Mouse (Mus musculus) hindbrain, embryonic 10.5 days (tissue): Measurements from ENCODE around the gene Plagl1. TPM values are rescaled to one million over a fixed set of nuclear protein-coding genes. Genes with fewer than 3 reads are reported as not detected.

Experiments used
- DNase-seq: peaks from one replicate; pipeline ENCODE4 v3.0.0-alpha.2; 2017; ENCODE audit warnings: low spot score
- H3K27ac ChIP-seq: fragments of 300-500 bp; sonication (generic); 2 replicates; pipeline ENCODE4 v1.5.1; 2016; ENCODE audit warnings: mild to moderate bottlenecking, moderate library complexity
- H3K27me3 ChIP-seq: fragments of 300-500 bp; sonication (generic); 2 replicates; pipeline ENCODE4 v1.6.1; 2016; ENCODE audit warnings: mild to moderate bottlenecking; ENCODE audit not compliant: poor library complexity, insufficient read depth, severe bottlenecking
- H3K36me3 ChIP-seq: fragments of 300-500 bp; sonication (generic); 2 replicates; pipeline ENCODE4 v1.6.1; 2016; ENCODE audit warnings: mild to moderate bottlenecking, moderate library complexity
- H3K4me1 ChIP-seq: fragments of 300-500 bp; sonication (generic); replicated peaks from 2 replicates; pipeline ENCODE4 v1.6.1; 2016; ENCODE audit warnings: mild to moderate bottlenecking
- H3K4me3 ChIP-seq: fragments of 300-500 bp; sonication (generic); 2 replicates; pipeline ENCODE4 v1.5.1; 2016; ENCODE audit warnings: mild to moderate bottlenecking, moderate library complexity
- H3K9me3 ChIP-seq: fragments of 300-500 bp; sonication (generic); 2 replicates; pipeline ENCODE4 v1.6.1; 2016; ENCODE audit warnings: mild to moderate bottlenecking, moderate library complexity
- WGBS: fragments of 180-500 bp; shearing (Covaris S2); methylation state at CpG from one replicate; pipeline ENCODE4 v1.1.7; 2016; 5-methylcytosine and 5-hydroxymethylcytosine counted together
- polyA plus RNA-seq: library from polyadenylated mRNA; unstranded; fragments of >200 nt; fragmentation: Nextera tagmentation; extraction: Ambion mirVana; gene quantifications from 2 replicates; pipeline ENCODE4 v1.2.1, GENCODE M21; 2016

The Plagl1 gene
- polyA plus RNA-seq, 1 experiment from 2014 or later = 59.4 TPM

DNA sequence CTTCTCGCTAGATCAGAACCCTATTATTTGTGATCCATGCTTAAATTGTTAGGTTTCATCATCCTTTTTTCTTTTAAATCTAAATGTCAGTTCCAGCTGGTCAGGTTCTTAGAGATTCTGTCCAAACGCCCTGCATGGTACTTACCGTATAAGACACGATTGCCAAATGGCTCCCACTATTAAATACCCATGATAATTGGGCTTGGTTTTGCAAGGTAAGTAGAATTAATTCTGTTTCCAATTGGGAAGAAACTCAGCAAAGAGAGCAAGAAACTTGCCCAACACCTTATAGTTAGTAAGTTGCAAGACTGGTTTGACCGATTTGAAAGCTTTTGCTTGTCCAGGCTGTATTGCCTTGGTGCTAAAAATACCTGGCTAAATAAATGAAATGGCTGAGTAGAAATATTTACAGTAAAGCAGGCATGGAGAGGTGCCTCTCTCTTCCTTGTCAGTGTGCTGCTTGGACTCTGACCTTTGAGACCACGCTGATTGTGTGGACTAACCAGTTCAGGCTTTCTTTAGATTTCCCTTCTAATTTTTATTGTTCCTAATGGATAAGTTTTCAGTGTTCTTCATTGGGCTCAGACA lies 39.9 kb downstream of the Plagl1 start:
- Histone ChIP-seq H3K4me3 (no peak overlapping the region), H3K36me3 (no peaks in the 10 kb centered on the region), H3K4me1 (0 out of 2 replicates have a peak, but pooled peaks cover 5% of the 10 kb centered on the region), H3K27me3 (no peaks in the 10 kb centered on the region), H3K27ac (no peak overlapping the region), H3K9me3 (no peaks in the 10 kb centered on the region)
- WGBS = 91% methylated on average over 6 of the region's 6 CpGs
- DNase-seq = no peak

DNA sequence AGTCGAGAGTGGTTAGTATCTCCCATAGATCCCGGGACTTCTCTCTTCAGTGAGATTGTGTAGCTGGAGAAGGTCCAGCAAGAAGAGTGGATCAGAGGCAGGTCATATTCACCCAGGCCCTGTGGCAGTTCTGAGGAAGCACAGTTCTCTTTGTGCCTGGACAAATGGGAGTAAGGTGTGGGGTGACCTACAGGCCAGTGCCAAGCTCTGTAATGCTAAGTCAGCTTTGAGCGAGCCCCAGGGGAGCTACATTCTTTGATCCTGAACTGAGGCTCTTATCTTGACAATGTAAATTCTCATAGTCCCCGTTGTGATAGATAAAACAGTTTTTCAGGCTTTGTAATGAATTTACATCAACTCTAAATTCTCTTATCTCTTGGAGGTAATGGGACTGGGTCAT lies 42.1 kb downstream of the Plagl1 start:
- Histone ChIP-seq H3K27ac (no peak overlapping the region), H3K4me1 (peaks cover 19% of the 10 kb centered on the region), H3K4me3 (no peak overlapping the region), H3K9me3 (no peaks in the 10 kb centered on the region), H3K27me3 (no peaks in the 10 kb centered on the region), H3K36me3 (no peaks in the 10 kb centered on the region)
- 68% methylated on average over 4 of the region's 4 CpGs for WGBS
- DNase-seq = no peak

DNA sequence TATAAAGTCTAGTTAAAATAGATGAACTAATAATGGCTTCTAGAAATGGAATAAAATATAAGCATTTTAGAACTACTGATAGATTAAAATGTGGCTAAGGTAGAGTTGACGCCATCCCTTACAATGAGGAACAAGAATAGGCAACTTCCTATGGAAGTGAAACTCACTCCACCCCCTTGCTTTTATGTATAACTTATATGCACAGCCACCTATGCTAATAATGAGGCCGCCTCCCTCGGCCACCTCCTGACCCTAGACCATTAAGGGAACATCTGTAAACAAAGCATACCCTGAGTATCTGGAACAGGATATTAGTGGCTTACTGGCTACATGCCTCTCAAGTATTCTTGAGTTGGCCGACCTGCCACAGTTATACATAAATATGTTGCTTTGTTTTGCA lies 43.5 kb downstream of the Plagl1 start:
- H3K4me3 ChIP-seq = no peak overlapping the region
- no peak overlapping the region for H3K27ac ChIP-seq
- no peaks in the 10 kb centered on the region for H3K9me3 ChIP-seq
- peaks cover 34% of the 10 kb centered on the region for H3K4me1 ChIP-seq
- WGBS = 82% methylated on average over 4 of the region's 4 CpGs
- no peak for DNase-seq
- H3K36me3 ChIP-seq = no peaks in the 10 kb centered on the region
- H3K27me3 ChIP-seq = no peaks in the 10 kb centered on the region

DNA sequence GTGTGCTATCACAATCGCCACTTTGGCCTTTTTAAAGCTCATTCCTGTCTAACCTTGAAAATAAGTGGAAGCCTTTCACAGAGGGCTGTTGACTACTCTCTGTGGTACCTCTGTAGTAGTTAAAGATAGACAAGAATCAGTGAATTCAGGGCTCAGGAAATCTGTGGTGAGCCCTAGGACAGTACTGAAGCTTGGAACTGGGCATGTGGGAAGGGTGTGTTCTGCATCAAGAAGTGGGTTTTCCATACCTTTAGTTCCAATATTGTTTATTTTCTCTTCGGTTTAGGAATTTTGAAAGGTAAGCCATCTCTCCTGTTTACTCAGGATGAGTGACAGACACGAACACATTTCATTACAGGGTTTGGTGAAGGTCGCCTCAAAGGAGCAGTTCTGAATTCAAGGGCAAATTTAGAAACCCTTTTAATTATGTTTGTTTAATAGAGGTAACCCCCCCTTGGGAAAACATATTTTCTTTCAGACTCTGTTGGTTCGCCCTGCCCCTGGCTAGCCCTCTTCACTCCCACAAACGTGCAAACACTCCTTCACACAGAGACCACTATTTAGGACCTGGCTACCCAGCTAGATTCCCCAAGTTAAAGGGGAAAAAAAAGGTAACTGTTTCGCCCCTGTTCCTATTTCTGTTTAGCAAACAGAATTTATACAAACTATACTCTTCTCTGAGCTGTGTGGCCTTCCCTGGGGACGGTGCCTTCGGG lies 46.8 kb downstream of the Plagl1 start:
- Histone ChIP-seq H3K9me3 (no peaks in the 10 kb centered on the region), H3K4me1 (peaks cover 62% of the 10 kb centered on the region), H3K27me3 (no peaks in the 10 kb centered on the region), H3K4me3 (no peak overlapping the region), H3K36me3 (no peaks in the 10 kb centered on the region), H3K27ac (peak overlapping the region; percentile 86)
- WGBS = 60% methylated on average over 9 of the region's 9 CpGs
- no peak for DNase-seq

DNA sequence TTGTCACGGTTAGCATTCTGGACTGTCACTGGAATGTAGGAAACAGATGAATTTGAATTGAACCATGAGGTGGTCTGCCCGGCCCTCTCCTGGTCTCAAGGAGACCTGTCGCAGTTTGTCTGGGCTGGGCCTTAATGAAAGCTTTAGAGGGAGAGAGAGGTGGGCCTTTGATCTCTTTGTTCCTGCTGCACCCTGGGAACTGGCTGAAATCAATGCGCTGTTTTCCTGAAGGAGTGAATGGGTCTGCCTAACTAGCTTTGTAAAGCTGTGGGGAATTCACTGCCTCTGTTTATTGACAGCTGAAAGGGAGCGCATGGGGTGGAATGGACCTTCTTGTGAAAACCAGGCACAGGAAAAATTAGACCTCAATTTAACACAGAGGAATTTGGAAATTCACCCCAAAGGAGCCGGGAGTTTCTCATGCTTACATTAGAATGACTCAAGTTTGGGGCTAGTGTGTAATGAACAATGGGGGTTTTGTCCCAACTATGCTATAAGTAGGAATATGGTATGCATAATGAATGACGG lies 47.8 kb downstream of the Plagl1 start:
- Histone ChIP-seq H3K27ac (peak overlapping the region; percentile 86), H3K4me1 (peaks cover 67% of the 10 kb centered on the region), H3K4me3 (no peak overlapping the region), H3K36me3 (peaks cover 5% of the 10 kb centered on the region; the same call in 1 of the 2 replicates), H3K27me3 (no peaks in the 10 kb centered on the region), H3K9me3 (no peaks in the 10 kb centered on the region)
- peak; percentile 79 for DNase-seq
- 8% methylated on average over 7 of the region's 7 CpGs for WGBS

DNA sequence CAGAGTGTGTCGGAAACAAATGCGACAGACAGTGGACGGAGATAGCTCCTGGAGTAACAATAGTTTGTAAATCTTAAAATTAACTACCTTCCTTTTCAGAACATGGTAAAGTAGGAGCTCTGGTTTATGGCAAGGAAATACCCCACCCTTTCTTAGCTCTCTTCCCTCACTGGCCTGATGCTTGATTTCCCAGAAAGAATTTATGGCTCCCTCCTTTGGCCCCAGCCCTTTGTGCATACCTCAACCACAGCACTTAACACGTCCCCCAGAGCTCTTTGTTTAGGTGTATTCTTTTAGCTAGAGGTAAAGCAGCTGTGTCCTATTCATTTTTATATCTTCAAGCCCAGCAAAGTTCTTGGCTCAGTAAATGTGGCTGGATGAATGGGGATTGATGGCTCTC lies 48.5 kb downstream of the Plagl1 start:
- Histone ChIP-seq H3K27me3 (no peaks in the 10 kb centered on the region), H3K9me3 (no peaks in the 10 kb centered on the region), H3K36me3 (peaks cover 5% of the 10 kb centered on the region; the same call in 1 of the 2 replicates), H3K27ac (peak overlapping the region; percentile 86), H3K4me3 (no peak overlapping the region), H3K4me1 (peaks cover 75% of the 10 kb centered on the region)
- DNase-seq = no peak
- WGBS = 44% methylated on average over 4 of the region's 4 CpGs

DNA sequence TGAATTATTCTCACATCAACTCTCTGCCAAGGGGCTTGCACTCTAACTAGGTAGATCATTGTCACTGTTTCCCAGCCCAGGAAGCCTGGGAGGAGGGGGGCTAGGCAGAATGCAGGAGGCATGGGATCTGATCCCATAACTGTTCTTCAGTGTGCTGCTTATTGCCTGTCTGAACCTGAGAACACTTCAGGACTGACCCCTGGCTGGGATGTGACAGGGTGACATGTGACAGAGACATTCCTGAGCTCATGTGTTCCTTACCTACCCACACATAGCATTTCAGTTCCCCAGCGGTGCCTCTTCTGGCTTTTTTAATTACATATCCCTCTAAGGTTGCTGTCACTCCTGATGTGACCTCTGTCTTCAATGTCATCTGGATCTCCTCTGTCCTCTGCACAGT lies 49.5 kb downstream of the Plagl1 start:
- DNase-seq = no peak
- H3K9me3 ChIP-seq = no peaks in the 10 kb centered on the region
- WGBS = 50% methylated on average over 1 of the region's 1 CpGs
- no peaks in the 10 kb centered on the region for H3K27me3 ChIP-seq
- H3K4me3 ChIP-seq = no peak overlapping the region
- H3K36me3 ChIP-seq = peaks cover 5% of the 10 kb centered on the region; the same call in 1 of the 2 replicates
- H3K27ac ChIP-seq = peak overlapping the region; percentile 86
- H3K4me1 ChIP-seq = peaks cover 84% of the 10 kb centered on the region

DNA sequence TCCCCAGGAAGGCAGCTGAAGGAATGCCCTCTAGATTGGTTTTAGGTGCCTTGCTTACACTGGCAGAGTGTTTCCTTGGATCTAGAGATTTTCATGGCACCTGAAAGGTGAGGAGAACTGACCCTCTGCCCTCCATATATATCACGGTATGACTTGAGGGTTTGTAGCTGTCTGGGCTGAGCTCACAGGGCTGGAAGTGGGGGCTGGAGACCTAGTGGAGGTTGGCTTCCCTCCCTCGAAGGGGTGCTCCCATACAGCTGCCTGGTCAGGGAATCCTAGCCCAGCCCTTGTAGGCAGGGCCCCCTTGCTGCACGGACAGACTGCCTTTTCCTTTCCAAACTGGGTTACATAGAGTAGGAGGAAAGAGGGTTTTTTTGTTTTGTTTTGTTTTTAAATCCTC lies 52.5 kb downstream of the Plagl1 start:
- no peak overlapping the region for H3K4me3 ChIP-seq
- peak overlapping the region; percentile 84 for H3K27ac ChIP-seq
- no peaks in the 10 kb centered on the region for H3K27me3 ChIP-seq
- H3K9me3 ChIP-seq = no peaks in the 10 kb centered on the region
- DNase-seq = no peak
- 63% methylated on average over 3 of the region's 3 CpGs for WGBS
- H3K4me1 ChIP-seq = peaks cover 95% of the 10 kb centered on the region
- H3K36me3 ChIP-seq = peaks cover 5% of the 10 kb centered on the region; the same call in 1 of the 2 replicates

DNA sequence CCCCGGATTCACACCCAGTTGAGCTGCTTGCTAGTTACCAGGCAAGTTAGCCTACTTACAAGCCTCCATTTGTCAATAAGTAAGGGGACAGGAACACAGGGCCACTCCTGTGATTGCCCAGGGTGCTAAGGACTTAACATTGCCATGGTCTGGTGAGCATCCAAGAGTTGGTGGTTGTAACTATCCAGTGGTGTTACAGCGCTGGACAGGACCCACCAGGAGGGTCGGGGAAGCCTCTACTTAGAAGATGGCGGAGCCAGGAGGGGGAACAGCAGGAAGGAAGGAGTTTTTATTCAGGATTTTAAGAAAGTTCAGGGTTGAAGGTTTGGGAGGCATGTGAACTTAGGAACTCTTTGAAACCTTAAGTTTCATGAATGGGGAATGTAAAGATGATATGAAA lies 53.3 kb downstream of the Plagl1 start:
- DNase-seq = no peak
- H3K4me1 ChIP-seq = peaks cover 95% of the 10 kb centered on the region
- peaks cover 5% of the 10 kb centered on the region; the same call in 1 of the 2 replicates for H3K36me3 ChIP-seq
- H3K4me3 ChIP-seq = peak overlapping the region; percentile 7; the same call in 1 of the 2 replicates
- no peaks in the 10 kb centered on the region for H3K9me3 ChIP-seq
- no peaks in the 10 kb centered on the region for H3K27me3 ChIP-seq
- H3K27ac ChIP-seq = peak overlapping the region; percentile 84
- 75% methylated on average over 4 of the region's 4 CpGs for WGBS

DNA sequence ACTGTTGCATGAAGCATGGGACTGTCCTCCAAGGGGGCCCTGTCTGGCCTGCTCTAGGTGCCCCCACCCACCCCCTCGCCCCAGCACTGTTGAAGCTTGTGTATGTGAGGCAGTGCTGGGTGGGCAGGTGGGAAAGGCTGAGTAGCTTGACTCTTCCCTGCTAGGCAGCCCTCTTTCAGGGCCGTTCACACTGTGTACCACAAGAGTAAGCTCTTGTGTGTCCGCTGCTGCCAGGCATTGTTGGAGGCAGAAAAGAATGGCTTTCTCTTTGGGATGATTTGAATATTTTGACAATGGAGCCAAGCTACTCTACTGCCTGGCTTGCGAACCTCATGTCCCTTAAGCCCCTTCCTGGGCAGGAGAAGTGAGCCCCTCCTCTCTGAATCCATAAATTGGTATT lies 54.7 kb downstream of the Plagl1 start:
- H3K27ac ChIP-seq = peak overlapping the region; percentile 84
- H3K4me1 ChIP-seq = peaks cover 95% of the 10 kb centered on the region
- peaks cover 5% of the 10 kb centered on the region; the same call in 1 of the 2 replicates for H3K36me3 ChIP-seq
- WGBS = 26% methylated on average over 4 of the region's 4 CpGs
- H3K9me3 ChIP-seq = no peaks in the 10 kb centered on the region
- H3K4me3 ChIP-seq = 0 out of 2 replicates have a peak overlapping the region, but pooled peaks have one; percentile 7
- peak; percentile 62 for DNase-seq
- H3K27me3 ChIP-seq = no peaks in the 10 kb centered on the region

DNA sequence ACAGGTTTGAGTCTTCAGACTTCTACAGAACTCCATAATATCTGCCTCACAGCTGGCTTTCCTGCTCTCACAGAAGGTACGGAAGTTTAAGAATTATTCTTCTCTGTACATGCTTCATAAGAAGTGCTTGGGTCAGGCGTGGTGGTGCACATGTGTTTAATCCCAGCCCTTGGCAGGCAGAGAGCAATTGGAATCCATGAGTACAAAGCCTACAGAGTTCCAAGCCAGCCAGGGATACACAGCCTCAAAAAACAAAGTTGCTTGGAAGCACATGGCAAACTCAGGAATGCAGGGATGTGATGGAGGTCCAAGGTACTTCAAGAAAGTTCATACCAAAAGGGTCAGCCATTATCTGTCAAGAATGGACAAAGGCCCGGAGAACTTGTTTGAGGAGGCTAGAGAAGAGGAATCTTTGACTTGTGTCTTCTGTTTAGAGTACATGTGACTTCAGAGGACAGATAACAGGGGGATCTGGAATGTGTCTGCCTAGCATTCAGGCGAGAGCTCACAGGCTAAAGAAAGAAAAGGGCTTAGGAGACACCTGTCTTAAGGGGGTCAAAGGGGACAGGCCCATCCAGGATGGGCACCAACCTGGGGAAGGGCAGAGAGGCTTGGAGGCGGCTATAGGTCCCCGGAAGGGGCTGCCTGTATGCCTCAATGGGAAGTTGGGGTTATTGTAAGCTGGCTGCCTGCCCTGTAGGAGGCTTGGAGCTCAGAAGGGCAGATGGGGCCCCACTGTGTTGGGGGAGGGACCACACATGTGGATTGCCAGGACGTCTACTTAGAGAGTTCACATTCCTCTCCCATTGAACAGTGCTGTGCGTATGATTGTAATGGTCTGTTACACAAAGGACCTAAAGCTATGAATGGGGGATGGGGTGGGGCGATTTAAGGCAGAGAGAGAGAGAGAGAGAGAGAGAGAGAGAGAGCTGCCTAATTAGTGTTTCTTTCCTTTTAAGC lies 56.7 kb downstream of the Plagl1 start:
- Histone ChIP-seq H3K36me3 (peaks cover 10% of the 10 kb centered on the region; the same call in 1 of the 2 replicates), H3K27me3 (no peaks in the 10 kb centered on the region), H3K4me1 (peaks cover 94% of the 10 kb centered on the region), H3K4me3 (no peak overlapping the region), H3K27ac (peak overlapping the region; percentile 84), H3K9me3 (no peaks in the 10 kb centered on the region)
- peak; percentile 75 for DNase-seq
- 26% methylated on average over 9 of the region's 9 CpGs for WGBS

DNA sequence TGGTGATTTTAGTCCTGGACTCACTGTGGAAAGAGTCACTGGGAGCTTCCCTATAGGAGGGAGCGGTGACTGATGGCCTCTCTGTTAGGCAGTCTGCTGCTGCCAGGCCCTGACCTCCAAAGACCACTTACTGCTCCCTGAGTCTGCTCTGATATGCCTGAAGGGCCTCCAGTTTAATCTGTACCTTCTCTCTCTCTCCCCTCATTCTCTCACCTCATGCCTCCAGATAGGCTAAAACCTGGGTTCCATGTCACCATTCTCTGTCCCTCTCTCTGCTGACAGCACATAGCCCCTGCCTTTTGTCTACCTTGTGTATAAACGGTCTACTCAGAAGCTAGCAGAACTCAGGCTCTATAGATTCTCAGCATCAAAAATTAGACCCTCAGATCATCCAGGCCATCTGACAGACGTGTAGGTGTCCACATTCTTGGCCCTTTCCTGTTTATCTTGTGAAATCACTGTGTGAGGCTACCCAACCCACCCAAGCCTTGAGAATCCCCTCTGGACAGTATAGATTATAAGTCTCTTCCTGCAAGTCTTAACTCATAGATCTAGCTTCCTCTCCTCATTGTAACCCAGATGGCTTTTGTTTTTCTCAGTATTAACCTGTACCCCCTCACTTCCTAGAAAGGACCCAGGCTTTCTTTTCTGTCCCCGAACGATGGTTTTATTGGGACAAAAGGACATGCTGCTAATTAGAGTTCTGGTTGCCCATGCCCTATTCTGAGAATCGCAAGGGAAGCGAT lies 57.9 kb downstream of the Plagl1 start:
- H3K4me1 ChIP-seq = peaks cover 82% of the 10 kb centered on the region

More for the DNA sequence above, 57.9 kb downstream of the Plagl1 start:
- Histone ChIP-seq H3K36me3 (peaks cover 5% of the 10 kb centered on the region; the same call in 1 of the 2 replicates), H3K9me3 (no peaks in the 10 kb centered on the region), H3K27me3 (no peaks in the 10 kb centered on the region), H3K4me3 (no peak overlapping the region; the same call in 1 of the 2 replicates), H3K27ac (peak overlapping the region; percentile 84)
- 29% methylated on average over 7 of the region's 7 CpGs for WGBS
- peak; percentile 34 for DNase-seq
